Mouse (Mus musculus) cerebellum, adult 8-10 months (tissue): ENCODE measurements around the gene Ubac2.

ENCODE experiments used
- DNase-seq: peaks from one replicate; pipeline ENCODE4 v3.0.0; 2022

Gene Ubac2

DNA sequence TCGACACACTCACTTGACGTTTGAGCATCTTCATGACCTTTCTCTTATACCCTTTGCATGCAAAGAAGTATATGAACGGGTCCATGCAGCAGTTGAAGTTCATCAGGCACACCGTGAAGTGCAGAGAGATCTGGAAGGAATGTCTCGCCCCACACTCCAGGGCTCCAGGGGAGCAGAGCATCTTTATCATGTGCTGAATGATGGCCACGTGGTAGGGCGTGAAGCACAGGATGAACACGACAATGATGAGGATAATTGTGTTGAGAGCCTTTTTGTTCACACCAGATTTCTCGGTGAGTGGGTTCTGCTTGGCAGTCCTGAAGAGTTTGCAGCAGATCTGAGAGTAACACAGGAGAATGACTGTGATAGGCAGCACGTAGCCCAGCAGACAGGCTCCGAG, 75.7 kb downstream of the Ubac2 start:
- no peak for DNase-seq

DNA sequence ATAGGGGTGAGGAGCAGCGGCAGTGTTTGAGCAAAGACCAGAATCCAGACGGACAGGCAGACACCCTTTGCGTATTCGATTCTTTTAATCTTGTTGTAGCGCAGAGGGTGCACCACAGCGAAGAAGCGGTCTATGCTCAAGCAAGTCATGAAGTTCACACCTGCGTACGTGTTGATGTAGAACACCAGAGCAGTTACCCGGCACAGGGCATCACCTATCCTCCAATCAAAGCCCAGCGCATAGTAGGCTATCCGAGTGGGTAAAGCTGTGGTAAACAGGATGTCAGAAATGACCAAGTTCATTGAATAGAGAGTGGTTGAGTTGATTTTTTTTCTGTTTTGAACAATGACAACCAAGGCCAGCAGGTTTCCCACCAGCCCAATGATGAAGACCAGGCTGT, 76.2 kb downstream of the Ubac2 start:
- no peak for DNase-seq

DNA sequence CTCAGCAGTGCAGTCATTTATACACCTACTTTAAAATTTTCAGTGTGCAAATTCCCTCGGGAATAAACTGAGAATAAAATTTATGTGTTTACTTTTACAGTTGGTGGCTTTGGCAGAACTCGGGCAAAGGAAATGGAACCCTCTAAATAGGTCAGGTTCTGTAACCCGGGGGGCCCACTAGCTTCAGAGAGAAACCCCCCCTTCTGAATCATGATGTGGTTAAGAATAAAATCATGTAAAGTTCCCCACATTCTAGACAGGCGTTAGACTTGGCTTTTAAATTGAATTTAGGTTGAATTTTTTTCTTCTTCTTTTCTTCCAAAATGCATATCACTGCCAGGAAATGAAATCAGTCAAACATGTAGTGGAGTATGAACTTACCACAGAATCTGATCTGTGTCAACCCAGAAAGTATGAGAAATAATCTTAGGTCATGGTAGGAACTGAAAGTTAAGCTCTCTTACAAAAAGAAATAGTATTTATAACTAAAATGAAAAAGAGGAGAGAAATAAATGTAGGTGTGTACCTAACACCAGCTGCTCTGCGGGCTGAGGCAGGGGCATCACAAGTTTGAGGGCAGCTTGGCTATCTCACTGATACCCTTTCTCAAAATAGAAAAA, 76.9 kb downstream of the Ubac2 start:
- no peak for DNase-seq

DNA sequence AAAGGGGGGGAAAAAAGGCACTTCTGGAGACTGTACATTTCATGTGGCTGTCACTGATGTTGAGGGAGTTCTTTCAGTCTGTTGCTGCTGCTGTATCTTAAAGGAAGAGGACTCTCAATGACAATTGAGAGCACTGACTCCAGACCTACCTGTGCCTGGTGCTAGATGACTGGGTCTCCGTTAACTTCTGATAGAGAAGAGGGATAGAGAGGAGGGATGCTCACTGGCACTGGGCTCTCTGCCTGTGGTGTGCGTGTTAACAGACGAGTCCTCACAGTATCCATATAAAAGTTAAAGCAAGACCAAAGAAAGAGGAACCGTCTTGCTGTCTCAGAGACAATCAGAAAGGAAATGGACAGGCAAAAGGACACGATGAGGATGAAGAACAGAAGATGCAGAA, 77.9 kb downstream of the Ubac2 start:
- no peak for DNase-seq

DNA sequence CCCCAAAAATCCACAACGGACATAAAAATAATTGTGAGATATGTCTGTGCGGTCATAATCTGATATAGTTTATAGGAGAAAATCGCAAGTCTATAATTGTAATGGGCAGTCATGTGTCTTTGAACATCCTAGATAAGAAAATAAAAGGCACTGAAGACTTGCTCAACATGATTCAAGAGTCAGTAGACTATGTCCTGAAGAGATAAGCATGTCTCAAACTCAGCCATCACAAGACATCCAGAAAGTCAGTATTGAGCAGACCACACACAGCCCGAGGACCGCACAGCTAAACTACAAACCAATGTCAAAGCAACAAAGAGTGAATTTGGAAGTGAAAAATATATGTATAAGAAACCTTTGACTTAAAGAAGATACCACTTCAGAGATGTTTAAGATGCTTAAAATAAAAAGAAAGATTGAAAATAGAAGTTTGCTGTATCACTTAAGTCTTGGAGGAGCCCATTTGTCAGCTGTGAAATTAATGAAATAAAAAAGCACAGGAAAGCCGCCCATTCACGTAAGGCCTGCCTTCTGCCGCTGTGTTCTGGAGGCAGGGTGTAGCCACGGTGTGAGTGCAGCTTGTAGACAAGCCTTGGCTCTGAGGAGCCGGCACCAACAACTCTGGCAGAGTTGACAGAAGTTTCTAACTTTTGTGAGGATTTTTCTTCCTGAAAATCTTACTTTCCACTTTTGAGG, 78.9 kb downstream of the Ubac2 start:
- DNase-seq, result no peak

DNA sequence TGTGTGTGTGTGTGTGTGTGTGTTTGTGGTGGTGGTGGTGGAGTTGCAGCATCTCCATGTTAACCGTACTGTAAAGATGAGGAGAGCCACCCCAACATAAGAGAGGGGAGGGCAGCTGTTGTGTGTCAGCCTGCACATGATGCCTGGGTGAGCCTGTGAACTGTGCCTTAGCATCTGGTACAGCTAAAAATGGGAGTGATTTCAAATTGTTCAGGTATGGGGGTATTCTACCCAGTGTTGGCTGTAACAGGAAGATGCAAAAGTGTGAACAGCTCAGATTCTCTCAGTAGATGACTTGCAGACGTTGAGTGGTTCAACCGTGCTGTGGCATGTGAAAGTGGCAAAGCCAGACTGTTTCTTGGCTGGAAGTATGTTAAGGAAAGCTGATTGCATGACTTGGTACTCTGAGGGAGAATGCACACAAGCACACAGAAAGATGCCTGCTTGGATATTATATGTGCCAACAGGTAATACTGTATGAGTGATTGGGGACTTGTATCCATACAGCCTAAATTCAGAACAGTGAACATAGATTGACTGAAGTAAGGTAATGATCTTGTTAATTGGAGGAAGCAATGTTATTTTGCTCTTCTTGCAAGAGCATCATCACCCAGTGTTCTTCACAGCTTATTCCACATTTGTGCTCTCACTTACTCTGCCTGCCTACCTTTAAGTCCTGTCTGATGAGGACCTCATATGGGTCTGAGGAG, 79.8 kb downstream of the Ubac2 start:
- no peak for DNase-seq

DNA sequence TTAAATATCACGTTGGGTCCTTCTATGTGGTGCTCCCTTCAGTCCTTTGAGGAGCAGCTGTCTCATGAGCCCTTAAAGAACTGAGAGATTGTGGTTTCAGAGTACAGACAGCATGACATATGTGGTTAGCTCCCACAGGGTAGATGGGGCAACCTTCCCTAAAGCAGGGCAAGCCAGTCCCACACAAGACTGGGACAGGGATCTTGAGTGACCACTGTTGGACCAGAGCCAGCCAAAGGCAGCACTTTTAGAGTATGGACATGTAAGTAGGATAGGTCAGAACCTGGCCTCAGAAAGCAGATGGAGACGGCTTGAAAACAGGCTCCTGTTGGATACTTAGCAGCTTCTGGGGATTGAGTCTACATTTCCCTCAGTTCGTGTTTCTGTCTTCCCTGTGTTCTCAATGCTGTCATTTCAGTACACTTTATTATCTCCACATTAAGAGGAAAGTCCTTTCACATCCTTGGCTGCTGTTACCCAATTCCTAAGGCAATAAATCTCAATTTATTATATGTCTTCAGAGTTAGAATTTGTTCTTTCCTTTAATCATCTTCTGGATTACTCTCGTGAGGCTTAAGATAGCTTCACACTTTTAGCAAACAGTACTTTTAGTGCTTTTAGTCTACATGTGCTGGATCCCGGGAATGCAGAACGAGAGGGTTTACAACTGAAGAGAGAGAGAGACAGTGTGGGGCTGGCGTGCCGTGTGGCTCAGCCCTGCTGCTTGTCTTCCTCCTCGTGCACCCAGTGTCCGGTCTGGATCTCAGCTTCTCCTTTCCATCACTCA, 80.5 kb downstream of the Ubac2 start:
- no peak for DNase-seq

DNA sequence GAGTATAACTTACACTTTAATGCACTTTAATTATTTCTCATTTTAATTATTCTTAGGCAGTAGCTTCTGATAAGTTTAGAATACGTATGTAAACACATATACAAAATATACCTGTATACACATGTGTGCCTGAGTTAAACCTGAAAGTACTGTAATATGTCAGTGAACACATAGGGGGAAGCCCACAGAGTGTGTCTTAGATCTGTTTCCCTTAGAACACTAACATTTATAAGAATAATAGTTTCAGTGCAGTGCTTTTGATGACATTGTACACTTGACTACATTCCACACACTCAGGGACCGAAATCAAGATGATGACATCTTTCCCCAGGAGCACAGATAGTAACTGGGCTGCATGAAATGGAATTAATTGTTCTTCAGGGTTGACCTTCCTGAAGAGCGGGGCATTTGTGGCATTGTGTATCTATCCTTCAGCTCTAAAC, 81.1 kb downstream of the Ubac2 start:
- DNase-seq, result no peak

DNA sequence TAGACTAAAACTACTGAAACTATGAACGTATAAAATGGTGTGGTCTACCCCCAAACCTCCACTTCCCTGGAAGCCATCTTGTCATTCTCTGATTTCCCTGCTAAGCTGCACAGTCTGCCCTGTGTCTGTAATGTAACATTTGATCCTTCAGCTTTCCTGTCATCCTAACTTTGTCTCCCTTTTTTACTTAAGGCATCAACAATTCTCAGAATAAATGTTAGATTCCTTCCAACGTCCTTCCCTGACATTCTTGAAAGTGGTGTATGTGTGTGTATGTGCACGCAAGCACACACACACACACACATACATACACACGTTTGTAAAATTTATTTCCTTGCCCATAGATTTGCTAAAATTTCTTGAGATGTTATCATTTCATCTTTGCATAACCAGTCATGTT, 81.6 kb downstream of the Ubac2 start:
- no peak for DNase-seq

DNA sequence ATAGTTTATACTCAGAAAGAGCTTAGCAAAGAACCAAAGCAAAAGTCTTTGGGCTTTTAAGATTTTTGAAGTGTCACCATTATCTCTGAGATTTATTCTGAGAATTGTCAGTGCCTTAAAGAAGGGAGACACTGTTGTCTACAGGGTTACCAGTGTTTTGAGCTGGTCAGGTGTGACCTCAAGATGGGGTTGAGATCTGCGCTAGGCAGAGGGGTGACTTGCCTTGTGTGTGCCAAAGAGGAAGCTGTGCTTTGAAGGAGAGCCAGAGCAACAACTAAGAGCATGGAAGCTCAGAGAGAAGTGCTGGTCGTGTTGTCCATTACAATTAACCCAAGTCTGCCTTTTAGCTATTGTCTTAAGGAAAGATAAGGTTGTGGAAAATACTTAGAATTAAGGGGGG, 82.1 kb downstream of the Ubac2 start:
- DNase-seq, result no peak

DNA sequence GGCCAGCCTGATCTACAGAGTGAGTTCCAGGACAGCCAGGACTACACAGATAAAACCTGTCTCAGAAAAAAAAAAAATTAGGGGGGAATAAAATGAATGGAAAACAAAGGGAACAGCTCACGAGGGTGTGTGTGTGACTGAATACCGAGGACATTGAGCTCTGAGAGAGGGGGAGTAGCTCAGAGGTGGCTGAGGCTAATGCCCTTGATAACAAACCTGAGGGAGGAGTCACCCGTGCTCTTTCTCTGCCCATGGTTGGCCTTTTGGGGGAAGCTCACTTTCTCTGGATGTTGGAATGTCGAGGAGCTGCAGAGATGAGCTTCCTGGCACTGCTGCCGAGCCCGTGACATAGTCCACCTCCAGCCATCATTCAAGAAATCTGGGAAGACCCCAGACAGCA, 82.6 kb downstream of the Ubac2 start:
- DNase-seq, result no peak

DNA sequence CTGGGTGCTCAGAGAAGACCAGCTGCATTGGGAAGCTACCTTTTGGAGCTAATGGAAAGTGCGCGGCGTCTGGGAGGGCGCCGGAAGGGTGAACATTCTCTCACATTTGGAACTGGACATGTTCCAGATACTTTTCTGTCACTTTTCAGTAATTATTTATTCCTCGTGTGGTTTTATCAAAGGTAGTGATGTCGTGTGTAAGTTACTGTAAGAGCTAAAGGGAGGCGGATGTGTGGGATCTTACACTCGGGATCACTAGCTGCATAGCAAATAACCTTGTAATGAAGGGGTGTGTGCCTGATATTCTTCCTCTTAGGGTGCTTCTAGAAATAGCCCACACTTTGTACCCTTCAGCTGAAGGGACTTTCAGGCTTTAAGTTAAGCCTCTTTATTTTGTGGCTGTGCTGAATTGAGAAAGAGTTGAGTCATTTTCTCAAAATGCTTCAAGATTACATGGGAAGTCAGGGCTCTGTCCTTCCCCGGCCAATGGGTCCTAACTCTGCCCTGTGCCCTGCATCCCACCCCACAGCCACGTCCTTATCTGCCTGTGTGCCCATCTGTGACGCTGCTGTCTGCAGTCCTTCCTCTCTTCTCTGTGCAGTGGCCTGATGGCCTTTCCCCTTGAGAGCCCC, 83.2 kb downstream of the Ubac2 start:
- no peak for DNase-seq

DNA sequence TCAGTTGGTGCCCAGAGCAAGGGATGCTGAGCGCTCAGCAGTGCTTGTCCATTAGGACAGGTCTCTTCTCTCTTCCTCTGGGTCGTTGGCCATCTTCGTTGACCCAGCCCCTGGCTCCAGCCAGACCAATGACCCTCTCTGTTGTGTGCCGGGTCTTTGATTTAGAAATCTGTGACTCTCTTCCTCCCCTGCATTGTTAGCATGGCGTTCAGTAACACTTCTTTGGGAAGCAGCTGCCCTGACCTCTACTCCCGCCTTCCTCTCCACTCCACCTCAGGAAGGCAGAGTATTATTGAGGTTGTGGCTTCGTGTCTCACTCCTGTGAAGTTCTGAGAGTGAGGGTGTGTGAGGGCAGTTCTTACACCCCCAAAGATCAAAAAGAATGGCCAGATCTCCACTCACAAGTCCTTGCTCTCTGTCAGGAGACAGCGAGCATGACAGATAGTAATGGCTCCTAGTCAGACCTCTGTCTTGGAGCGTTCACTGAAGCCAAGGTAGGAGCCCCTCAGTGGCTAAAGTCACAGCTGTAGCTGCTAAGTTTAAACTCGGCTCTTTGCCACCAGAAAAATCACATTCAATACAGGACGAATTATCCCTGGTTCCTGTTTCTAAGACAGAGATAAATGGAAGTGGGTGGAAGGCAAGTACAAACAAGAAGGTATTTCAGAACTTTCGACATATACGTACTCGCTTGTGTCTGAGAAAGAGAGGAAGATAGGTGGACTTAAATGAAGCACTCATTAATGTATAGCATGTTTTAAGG, 83.9 kb downstream of the Ubac2 start:
- DNase-seq, result no peak

DNA sequence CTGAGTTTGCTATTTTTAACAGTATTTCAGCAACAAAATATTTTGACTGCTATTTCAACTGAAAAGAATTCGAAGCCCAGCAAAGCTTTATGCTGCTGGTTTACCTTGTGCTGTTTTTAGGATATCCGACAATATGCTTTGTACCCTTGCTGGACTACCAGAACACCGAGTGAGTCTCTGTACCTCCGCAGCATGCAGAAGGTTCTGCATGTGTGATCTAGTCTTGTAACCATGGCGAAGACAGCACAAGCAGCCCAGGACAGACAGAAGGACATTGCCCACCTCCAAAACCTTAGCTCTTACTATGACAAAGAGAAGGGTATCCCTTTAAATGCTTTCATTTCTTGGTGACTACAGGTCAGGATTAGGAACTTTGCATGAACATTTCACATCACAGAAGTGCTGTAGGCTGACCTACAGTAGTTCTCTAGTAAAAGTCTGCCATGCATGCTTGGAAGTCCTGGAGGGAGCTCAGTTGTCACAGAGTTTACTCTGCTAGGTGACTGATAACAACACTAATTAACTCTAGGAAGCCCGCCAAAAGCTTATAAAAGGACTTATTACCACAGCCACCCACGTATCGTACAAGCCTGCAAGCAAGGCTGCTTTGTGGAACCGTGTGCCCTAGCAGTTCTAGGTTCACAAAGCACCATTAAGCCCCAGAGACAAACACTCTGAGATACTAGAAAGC, 85.0 kb downstream of the Ubac2 start:
- DNase-seq, result no peak

DNA sequence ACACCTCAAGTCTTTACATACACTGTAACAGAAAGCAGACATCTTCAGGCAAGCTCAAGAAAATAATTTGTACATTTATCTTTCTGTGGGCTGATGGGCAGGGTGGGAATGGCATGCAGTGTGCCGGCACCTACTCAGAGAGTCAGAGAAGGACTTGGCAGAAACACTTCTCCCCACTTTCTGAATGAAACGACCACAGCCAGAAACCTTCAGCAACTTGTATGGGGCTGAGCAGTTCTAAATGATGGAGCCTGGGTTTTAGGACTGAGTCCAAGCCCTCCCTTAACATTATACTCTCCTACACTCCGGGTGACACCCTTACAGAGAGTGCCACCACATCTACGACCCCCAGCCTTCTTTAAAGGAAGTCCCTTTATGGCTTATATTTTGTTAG, 85.5 kb downstream of the Ubac2 start:
- no peak for DNase-seq

DNA sequence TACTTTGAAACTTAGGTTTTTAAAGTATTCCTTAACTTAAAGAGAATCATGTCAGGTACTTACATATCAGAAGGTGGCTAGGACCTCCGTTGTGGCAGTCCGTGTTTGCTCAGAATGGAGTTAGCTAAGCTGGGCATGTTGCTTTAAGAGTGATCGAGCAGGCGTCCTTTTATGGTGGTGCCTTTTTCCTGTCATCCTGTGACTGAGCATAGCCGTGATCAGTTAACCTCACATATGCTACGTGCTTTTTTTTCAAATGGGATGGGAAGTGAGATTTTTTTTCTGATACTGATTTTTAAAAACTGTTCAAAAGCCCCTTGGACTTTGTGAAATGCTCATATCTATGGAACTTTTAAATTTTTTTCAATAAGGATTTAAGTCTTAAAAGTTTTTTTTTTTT, 86.6 kb downstream of the Ubac2 start, which contains the start of gene Gpr183:
Gene Gpr183 (minus strand): TSS at position 206 of the 400 bp plus-strand sequence.
- no peak for DNase-seq

DNA sequence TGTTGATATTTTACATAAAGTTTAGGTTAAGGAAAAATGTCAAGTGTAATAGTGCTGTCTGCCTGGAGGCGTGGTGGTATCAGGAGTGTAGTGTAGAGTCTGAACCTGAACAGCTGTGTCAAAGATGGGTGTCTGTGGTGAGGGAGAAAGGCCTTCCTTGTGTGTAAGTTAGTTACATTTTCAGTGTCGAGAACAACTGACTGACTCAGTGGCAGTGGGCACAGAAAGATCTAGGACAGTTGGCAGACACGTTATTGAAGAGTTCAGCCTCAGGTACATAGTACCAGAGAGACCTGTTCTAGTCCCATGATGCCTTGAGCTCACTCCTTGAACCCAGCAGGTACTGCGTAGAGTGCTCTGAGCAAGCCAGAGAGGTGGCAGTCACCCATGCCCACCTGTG, 87.0 kb downstream of the Ubac2 start:
- DNase-seq, result no peak

DNA sequence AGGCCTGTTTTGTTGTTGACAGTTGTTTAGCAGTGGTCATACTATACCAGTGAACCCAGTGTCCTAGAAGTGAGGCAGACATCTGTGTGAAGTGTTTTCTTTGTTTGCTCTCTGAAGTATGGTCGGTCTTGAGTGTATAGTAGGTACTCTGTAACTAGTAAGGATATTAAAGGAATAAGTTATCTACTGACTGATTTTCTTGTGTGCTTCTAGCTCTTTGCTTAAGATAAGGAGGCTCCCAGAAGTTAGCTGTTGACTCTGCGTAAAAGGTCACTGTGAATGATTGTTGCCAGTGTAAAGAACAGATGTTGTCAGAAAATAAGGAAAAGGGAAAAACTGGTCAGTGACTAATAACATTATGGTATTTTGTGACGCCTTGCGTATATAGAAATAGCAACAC, 88.7 kb downstream of the Ubac2 start:
- no peak for DNase-seq

DNA sequence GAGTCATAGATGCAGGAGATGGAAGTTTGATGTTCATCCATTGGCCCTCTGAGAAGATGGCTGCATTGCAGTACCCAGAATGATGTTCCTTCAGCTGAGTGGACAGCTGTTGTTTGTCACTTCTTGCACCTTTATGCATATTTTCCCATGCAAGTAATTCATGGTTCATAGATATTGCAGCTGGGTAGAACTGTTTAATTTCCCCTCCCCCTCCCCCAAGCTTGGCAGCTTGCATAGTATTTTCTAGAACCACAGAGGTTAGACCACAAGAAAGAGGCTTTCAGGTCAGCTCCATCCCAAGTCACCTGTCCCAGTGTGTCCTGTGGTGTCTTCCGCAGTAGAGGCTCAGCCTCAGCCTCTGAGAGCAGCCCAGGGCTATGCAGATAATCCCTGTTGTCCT, 92.0 kb downstream of the Ubac2 start:
- DNase-seq, result no peak

DNA sequence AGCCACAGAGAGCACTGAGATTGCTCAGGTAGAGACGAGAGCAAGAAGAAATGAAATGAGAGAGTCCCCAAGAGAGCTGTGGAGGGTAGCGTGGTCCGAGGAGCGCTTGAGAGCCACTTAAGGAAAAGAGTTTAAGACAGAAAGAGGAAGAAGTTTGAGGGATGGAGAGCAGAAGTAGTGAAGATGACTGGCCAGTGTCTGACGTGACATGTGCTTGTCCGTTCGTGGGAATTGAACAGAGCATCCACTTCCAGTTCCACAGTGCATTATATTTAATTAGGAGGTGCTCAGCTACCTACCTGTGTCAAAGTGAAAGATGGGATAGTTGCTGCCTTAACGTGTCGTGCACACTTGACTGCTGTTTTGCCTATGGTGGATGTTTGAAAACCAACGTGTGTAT, 94.7 kb downstream of the Ubac2 start:
- no peak for DNase-seq

DNA sequence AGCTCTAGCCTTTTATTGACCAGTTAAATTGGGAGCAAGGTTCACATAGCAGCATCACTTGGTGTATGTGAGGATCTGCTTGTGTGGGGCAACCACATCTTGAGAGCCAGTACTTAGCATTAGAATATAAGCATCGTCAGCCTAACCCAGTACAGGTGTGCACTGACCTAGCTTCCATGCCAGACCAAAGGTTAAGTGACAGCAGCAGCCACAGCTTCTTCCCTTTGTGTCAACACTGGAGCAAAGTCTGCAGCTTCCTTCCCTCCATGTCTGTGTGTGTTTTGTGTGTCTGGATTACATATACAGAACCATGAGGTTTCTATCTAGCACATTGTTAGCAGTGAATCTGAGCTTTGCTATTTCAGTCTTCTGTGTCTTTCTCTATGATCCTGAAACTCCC, 103.1 kb downstream of the Ubac2 start:
- DNase-seq, result no peak
